Mouse (Mus musculus) liver, embryonic 14.5 days (tissue): ENCODE measurements around the gene C1ql3.

Experiments
- CTCF ChIP-seq: IDR thresholded peaks from 2 replicates; pipeline ENCODE4 v1.5.1; 2016; ENCODE audit warnings: antibody characterized with exemption, low read depth, control low read depth
- EP300 ChIP-seq: IDR thresholded peaks from 2 replicates; pipeline ENCODE4 v1.6.1; 2016; ENCODE audit warnings: antibody characterized with exemption, low read depth

DNA sequence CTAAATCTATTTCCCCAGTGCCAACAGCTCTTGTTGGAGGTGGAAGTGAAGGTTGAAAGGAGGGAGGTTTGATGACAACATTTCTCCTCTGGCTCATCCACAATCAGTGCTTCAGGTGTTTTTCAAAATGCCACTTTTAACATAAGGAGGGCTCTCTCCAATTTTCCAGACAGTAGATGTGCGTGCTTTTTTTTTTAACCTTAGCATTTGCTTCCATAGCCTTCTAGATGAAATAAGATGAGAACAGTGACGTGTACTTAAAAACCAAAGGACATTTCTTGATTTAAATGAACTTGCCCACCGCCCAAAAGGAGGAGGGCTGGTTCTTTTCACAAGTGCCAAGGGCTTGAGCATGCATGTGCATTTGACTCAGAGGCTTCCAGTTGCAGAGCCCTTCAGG lies 367 bp upstream of the C1ql3 start:
- TF ChIP-seq CTCF (no peak), EP300 (no peak)
